Mouse (Mus musculus): ENCODE results near the gene Slc19a1.

Gene Slc19a1

GRCm38 (mm10) chr10:77031768-77032375 is at the start of gene Slc19a1:
TSS of gene Slc19a1 (plus strand) at chr10:77032241.
- no peak for DNase-seq

DNA sequence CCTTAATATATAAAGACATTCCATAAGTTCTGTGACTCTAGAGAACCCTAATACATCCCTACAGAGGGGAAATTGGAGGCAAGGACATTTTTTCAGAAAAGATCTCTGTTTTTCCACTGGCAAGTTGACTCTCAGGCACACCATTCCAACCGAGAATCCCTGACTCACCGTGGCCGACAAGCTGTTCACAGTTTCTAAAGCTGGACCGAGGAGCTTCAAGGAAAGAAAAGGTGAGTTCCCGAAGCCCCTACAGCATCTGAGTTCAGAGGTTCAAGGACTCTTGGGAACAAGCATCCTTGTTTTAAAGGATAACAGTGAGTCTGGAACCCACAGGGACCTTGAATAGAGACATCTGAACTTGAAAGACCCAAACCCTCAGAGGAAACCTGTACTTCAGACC is 43.5 kb upstream of the Slc19a1 start:
- DNase-seq: no peak

- no peak for DNase-seq
These were observed 39.6 kb upstream of the Slc19a1 start for GRCm38 (mm10) chr10:76992456-76992855.

DNA sequence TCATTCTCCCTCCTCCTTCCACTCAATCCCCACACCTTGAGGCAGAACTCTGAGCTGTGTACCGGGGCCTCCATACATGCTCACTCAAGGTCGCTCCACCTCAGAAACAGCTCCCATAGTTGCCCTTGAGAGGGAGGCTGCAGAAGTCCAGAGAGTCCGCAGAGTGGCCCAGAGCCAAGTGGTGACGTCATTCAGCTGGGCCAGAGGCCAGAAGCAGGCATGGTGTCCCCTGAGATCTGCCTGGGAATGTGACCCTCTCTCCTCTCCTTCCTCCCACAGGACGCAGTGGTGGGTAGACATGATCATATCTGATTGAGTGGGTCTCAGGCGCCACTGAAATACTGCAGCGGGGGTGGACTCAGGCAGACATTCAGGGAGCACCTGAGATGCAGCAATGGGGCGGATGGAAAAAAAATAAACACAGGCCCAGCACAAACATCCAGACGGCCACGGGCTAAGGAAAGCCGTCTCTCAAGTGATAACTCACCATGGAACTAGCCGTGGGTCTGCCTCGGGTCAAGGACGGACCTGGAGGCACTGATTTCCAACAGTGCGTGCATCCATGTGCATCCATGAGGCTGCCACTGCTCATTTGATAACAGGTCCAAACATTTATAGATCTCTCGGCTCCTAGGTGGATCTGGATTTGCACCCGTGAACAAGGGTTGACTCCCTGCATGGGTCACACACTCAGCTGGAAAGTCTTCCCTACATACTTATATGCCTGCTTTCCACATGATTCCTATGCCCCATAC is 34.1 kb upstream of the Slc19a1 start:
- DNase-seq: peak; percentile 77

DNA sequence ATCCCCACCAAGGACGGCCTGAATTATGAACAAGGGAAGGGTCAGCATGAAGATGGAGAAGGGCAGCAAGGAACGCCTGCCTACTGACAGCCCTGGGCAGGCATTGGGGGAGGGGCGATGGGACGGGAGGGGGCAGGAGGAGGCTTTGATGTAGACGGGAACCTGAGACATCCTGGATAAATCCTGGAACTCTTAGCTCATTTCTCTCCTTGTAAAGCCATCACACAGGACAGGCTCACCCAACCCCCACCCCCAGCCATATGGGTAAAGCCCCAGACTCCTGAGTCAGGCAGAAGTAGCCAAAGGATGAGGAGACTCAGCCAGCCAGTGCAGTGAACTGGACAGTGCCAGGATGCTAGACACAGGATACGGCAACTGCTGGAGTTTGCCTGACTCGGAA is 27.1 kb upstream of the Slc19a1 start:
- no peak for DNase-seq

DNA sequence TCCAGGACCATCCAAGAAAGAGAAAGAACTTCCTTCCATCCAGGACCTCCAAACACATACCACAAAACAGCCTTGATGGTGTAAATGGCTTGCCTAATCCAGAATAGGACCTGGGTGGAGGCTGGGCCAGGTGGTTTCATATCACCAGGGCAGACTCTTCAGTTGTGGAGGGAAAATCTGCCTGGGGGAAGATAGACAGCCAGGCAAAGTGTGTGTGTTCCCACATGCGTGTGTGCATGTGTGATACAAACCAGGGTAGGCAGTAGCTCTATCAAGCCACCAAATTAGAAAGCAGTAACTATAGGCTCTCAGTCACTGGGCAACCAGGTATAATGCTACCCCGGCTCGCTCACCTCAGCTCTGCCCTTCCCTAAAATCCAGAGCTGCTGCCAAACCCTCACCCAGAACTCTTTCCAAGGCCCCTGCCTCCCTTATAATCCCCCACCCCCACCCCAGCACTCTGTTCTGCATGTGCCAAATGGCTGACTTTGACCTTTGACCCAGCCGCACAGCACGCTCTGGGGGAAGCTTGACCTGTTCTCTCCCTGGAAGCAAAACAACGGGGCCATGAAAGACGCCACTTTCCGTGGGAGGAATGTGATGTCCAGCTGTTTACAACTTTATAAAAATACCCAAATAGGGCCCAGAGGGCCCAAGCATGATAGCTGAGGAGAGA is 24.5 kb upstream of the Slc19a1 start:
- no peak for DNase-seq

DNA sequence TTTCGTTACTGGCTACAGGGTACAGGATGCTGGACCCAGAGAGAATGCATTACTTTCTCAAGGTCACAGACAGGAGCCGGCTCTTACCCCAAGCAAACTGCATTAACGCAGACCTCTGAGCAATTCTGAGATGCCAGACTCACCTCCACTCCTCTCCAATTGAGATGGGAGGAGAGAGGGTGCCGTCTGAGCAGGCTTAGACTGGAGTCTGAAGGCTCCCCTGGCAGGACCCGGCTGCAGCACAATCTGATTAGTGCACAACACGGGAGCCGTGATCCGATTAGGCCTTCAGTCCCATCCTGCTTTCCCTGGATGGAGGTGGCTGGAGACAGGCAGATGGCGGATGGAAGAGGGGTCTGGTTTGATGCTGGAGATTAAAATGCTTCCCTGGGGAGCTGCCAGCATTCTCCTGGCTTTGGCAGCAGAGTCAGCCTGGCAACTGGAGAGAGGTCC is 23.9 kb upstream of the Slc19a1 start:
- no peak for DNase-seq

DNA sequence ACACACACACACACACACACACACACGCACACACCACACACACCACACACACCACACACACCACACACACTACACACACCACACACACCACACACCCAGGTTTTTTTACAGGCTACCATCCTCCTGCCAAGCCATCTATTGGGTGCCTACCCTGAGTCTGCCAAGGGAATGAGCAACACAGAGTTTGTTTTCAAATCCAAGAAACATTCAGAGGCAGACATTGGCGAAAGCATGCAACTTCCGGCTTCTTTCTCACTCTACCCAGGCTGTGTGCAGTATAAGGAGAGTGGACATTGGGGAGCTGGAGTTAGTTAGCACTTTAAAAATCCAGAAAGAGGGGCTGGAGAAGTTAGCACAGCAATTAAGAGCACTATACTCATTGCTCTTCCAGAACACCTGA is 23.3 kb upstream of the Slc19a1 start:
- DNase-seq: no peak

DNA sequence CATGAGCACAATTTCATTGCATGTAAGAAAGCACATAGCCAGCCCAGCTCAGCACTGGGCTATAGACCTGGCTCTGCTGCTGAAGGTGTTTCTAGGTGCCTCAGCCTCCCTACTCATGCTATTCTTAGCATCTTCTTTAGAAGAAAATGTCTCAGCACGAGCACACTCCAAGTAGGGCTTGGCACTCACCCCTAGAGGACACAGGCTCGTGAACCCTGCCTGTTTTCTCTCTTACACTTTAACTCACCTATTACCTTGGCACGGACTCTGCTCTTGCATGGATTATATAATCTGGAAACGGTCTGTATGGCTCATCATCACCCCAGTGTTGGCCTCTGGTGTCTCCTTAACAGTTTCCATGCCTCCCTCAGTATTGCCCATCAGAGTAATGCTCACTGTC is 20.4 kb upstream of the Slc19a1 start:
- DNase-seq: no peak

GRCm38 (mm10) chr10:77016080-77016479 is 16.0 kb upstream of the Slc19a1 start:
- DNase-seq: no peak

GRCm38 (mm10) chr10:77016499-77016898 is 15.5 kb upstream of the Slc19a1 start:
- no peak for DNase-seq

DNA sequence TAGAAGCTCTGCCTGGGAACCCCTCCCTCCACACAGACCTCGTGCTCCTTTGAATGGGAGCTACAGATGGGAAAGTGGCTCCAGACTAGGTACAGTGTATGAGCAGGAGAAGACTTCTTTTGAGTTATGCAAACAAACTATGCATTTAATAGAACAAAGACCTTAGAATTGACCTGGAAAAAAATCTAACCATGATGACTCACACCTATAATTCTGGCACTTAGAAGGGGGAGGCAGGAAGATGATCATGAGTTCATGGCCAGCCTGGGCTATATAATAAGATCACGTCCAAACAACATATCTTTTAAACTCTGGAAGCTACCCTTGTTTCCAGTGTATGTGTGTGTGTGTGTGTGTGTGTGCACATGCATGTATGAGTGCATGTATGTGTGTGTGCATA is 15.0 kb upstream of the Slc19a1 start:
- no peak for DNase-seq

DNA sequence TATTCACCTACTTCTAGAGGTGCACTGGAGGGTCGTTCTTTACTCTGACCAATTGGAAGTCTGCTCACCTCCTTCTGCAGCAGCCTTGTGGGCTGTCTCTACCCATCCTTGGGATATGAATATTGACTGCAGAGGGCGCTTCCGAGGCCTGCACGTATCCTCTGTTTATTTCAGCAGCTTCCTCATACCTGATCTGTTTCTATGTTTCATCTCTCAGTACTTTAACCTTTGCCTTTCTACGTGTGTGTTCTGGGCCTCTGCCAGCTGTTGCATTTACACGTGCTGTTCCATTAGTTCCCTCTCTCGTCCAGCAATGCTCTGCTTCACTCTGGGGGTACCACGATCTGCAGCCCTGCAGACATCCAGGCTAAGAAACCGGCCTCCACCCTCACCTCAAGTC is 14.4 kb upstream of the Slc19a1 start:
- DNase-seq: no peak

DNA sequence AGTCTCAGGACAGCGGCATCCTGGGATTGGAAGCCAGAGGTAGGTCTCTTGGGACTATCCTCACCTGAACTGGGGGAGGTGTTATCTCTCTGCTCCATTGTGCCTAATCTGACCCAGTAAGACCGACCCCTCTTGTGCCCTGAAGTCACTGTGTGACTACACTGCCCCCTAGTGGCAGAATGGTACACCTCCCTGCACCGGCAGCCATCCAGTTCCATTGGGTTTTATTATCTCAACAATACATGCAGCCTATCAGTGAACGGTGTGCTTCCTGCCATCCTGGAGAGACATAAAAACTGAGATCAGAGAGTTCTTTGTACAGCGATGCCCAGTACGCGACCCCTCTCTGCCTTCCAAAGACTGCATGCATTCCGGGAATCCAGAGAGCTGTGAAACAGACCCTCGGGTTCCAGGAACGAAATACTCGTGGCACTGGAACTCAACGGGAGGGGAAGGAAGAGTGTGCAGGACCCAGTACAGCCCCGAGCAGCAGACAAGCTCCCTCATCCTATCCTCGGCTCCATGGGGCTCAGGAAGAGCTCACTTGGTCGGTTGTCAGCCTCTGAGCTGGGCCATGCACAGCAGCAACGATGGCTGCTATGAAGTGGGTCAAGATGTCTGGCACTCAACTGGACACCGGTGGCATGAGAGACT is 10.5 kb upstream of the Slc19a1 start:
- DNase-seq: peak; percentile 82

- no peak for DNase-seq
These were observed 9.5 kb upstream of the Slc19a1 start for GRCm38 (mm10) chr10:77022301-77023130.

- no peak for DNase-seq
These were observed 7.8 kb upstream of the Slc19a1 start for GRCm38 (mm10) chr10:77024231-77024630.

- DNase-seq: no peak
These were observed 5.1 kb upstream of the Slc19a1 start for GRCm38 (mm10) chr10:77026944-77027343.

DNA sequence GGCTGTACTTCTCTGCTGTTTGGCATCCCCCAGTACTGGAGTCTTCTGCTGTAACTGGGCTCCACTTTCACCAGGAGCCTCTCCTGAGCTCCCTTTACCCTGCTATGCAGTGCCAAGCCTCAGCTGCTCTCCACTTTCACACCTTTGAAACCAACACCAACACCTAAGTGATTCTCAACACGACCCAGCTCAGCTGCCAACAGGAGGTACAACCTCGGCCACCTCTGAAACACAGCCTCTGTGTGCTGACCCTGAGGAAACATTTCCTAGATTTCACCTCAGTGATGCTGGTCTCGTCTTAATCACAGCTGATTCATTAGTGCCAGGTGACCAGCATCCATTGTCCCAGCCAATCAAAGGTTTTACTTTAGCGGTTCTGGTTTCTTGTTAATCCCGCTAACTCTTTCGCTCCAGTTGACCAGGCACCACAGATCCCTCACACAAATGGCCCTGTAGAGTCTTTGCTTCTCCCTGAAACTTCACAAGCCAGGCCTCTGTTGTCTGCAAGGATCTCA is 3.2 kb upstream of the Slc19a1 start:
- DNase-seq: no peak

DNA sequence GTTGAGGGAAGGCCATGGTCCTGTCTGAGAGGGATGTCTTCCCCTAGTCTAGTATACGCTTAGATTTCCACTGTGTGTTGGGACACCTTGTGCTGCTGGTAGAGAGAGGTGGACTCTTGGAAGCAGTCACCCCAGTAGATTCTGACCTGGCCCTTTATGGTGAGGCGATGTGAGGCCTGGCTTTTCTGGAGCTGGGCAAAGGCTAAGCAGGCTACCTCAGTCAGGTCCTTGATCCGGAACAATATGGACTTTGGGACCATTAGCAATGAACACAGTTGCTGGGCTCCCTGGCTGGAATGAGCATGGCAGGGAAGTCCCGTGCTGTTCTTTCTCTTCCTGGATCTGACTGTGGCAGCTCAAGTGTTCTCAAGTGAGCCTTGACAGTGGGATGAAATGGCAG is 2.3 kb upstream of the Slc19a1 start:
- DNase-seq: no peak

DNA sequence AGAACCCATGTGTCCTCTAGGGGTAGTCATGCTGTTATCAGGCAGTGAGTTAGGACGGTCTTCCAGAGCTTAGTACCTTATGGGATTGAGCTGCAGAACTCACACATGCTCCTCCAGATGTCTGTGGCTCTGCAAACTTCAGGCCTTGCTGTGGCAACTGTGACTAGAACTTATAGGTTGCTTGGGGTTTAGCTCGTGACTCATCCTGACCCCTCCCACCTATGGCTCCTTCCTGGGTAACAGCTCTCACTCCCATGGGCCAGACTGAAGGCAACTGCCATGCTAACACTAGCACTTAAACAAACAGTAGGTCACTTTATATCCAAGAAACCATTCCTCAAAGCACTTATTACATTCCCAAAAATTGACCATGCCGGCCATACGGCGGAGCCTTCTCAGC is 1.4 kb upstream of the Slc19a1 start:
- DNase-seq: no peak

- DNase-seq: peak; percentile 93
These were observed 716 bp downstream of the Slc19a1 start for GRCm38 (mm10) chr10:77032591-77033322.

Measured in lung, postnatal 14 days (tissue).